Mouse (Mus musculus): ENCODE results near the gene Slc6a12.

The Slc6a12 gene

DNA sequence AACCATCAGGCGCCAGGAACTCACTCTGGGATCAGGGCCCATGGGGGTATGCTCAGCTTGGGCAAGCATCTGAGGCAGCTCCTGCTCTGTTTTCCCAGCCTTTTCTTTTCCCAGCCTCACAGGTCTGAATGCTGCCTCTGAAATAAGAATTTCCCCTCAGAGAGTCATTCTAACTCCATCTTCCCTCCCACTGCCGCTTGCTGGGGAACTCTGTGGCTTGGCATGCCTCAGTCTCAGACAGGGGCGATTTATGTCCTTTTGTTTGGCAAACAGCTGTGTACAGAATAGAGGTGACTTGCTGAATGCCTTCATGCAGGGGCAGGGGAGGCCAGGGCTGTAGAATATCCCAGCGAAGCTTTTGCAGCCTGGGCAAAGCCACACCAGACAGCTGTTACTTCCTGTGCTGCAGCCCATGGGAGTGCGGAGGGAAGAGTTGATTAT, 64.7 kb downstream of the Slc6a12 start:
- DNase-seq (ENCODE audit: low read depth in 1 of 2, low spot score in 2 of 2) = no peak

DNA sequence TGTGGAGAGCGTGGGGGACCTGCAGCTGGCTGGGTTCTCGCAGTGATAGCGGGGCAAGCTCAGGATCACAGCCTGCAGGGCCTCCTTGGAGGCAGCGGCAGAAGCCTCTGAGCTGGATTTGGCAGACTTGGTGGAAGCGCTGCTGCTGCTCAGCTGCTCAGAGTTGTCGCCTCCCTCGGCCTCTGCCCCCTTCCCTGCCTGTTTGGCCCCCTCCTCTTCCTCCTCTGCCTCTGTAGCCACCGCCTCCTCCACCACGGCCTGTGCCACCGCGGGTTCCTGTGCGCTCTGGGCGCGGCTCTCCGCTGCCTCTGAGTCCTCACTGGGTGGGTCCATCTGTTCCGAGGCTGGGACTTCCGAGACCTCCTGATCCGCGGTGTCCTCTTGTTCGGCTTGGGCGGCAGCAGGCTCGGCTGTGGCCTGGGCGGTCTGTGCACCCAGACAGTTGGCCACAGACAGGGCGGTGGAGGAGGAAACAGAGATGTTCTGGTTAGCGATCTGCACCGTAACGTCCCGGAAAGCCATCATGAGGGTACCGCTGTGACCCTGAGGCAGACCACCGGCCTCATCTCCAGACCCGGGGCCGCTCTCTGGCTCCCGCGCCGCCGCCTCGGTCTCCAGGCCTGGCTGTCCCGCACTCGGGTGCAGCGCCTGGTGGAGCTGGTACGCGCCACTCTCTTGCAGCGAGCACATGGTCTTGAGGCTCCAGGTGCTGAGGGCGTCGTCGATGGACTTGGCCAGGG, 69.9 kb downstream of the Slc6a12 start:
- no peak for DNase-seq (ENCODE audit: low read depth in 1 of 2, low spot score in 2 of 2)
